Mouse (Mus musculus): ENCODE measurements at regions not wholly inside any gene's neighbourhood (a gene's known extent, or its start where the extent isn't known, plus 50 kb on each side); places are given as distances from the start of the nearest gene placed in this dataset.

DNA sequence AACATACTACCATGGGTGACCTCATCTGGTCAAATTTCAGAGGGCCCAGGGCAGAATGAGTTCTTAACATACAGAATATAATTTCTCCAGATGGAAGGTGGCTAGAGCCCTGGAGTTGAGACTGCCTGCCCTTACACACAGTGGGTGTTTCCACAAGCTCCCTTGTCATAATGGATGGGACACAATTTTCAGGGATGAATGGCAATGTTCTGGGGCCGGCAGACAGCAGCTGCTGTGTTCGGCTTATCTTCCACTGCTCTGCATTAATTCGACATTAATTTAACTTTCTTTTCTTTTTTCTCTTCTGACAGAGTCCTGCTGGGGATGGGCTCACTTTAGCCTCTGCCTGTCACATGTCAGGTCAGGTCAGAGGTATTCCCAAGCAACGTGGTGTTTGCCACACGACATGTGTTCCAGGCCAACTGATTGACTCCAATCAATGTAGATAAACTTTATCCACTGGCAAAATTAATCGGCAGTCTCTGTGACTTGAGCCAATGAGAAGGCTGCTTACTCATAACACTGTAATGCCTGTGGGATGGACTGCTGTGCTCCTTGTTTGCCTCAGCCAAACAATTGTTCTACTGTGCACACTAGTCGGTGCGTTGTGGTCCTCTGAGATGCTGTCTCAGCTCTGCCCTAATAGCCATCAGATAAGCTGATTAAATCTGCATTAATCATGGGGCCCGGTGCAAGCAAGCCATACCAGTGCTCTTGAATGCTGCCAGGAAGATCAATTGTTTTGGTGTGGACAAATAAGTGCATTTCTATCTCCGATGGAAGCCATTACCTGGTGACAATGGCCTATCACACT is 160.1 kb downstream of the Ktn1 start:
- no peak for ATAC-seq (ENCODE audit: low FRiP score, low read depth)
- Histone ChIP-seq H3K27me3 (ENCODE audit: control insufficient read depth, insufficient read depth, low read length) (no peaks in the 10 kb centered on the region), H3K4me1 (ENCODE audit: control insufficient read depth, insufficient read depth, low read length) (peaks cover 10% of the 10 kb centered on the region), H3K4me2 (replicated peaks; ENCODE audit: low read depth, low read length, severe bottlenecking) (no peak overlapping the region), H3K27ac (replicated peaks; ENCODE audit: low read depth, low read length) (no peak overlapping the region), H3K36me3 (ENCODE audit: control insufficient read depth, insufficient read depth, low read length) (no peaks in the 10 kb centered on the region), H3K9ac (ENCODE audit: low read depth, low read length, severe bottlenecking) (no peak overlapping the region), H3K4me3 (replicated peaks; ENCODE audit: low read length) (no peak overlapping the region), H3K9me3 (ENCODE audit: control insufficient read depth, low read length) (no peaks in the 10 kb centered on the region)
- no peak for DNase-seq (ENCODE audit: low spot score)
- 72% methylated on average over 10 of the region's 10 CpGs for WGBS
- no peak for TF ChIP-seq POLR2A (IDR thresholded peaks at IDR 0.05; ENCODE audit: borderline replicate concordance, extremely low read depth, insufficient read depth, insufficient read length)

DNA sequence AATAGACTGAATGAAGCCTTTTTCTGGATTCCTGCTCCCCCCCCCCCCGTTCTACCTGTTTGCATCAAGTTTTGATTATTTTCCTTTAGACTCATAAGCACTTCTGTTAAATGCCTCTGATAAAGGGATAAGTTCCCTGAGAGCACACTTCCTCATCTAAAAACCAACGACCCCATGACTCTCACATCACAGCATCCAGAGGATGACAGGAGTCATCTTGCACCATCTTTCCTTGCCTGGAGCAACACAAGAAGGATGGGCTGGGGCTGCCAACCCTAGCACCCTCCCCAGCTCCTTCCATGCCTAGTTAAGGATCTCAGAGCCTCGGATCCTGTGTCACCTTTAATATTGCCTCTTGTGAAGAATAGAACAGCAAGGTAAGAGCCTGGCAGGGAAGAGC is 170.0 kb downstream of the Ktn1 start:
- no peak overlapping the region for H3K9ac ChIP-seq (ENCODE audit: low read depth, low read length, severe bottlenecking)
- ATAC-seq (ENCODE audit: low FRiP score, low read depth) (no peak), DNase-seq (ENCODE audit: low spot score) (no peak)
- H3K9me3 ChIP-seq (ENCODE audit: control insufficient read depth, low read length) = no peaks in the 10 kb centered on the region
- 63% methylated on average over 3 of the region's 3 CpGs for WGBS
- no peak for TF ChIP-seq POLR2A (IDR thresholded peaks at IDR 0.05; ENCODE audit: borderline replicate concordance, extremely low read depth, insufficient read depth, insufficient read length)
- H3K27me3 ChIP-seq (ENCODE audit: control insufficient read depth, insufficient read depth, low read length) = no peaks in the 10 kb centered on the region
- H3K27ac ChIP-seq (replicated peaks; ENCODE audit: low read depth, low read length) = no peak overlapping the region
- no peak overlapping the region for H3K4me2 ChIP-seq (replicated peaks; ENCODE audit: low read depth, low read length, severe bottlenecking)
- H3K36me3 ChIP-seq (ENCODE audit: control insufficient read depth, insufficient read depth, low read length) = no peaks in the 10 kb centered on the region
- H3K4me3 ChIP-seq (replicated peaks; ENCODE audit: low read length) = no peak overlapping the region
- peaks cover 10% of the 10 kb centered on the region; the same call in 1 of the 2 replicates for H3K4me1 ChIP-seq (ENCODE audit: control insufficient read depth, insufficient read depth, low read length)

DNA sequence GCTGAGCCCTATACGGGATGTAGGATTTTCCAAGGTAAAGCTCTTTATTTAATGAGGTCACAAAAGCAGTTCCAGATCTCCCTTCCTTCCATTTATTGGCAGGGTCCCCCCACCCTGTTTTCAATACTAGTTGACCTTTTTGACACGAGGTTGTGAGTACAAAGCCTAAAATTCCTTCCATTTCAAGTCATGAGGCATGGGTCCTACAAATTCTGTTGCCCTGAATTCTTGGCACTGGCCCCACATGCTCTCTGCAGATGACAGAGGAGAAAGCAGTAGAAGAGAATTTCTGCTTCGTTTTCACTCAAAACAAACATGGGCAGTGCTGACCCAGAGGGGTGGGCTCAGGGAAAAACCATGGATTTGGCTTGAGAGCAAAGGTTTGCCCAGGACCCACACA is 170.4 kb downstream of the Ktn1 start:
- H3K9me3 ChIP-seq (ENCODE audit: control insufficient read depth, low read length) = no peaks in the 10 kb centered on the region
- H3K4me1 ChIP-seq (ENCODE audit: control insufficient read depth, insufficient read depth, low read length) = peaks cover 10% of the 10 kb centered on the region; the same call in 1 of the 2 replicates
- no peak overlapping the region for H3K27ac ChIP-seq (replicated peaks; ENCODE audit: low read depth, low read length)
- no peak overlapping the region for H3K4me3 ChIP-seq (replicated peaks; ENCODE audit: low read length)
- WGBS = 29% methylated on average over 3 of the region's 3 CpGs
- no peak for ATAC-seq (ENCODE audit: low FRiP score, low read depth)
- H3K9ac ChIP-seq (ENCODE audit: low read depth, low read length, severe bottlenecking) = no peak overlapping the region
- no peak for TF ChIP-seq POLR2A (IDR thresholded peaks at IDR 0.05; ENCODE audit: borderline replicate concordance, extremely low read depth, insufficient read depth, insufficient read length)
- DNase-seq (ENCODE audit: low spot score) = no peak
- no peaks in the 10 kb centered on the region for H3K27me3 ChIP-seq (ENCODE audit: control insufficient read depth, insufficient read depth, low read length)
- H3K36me3 ChIP-seq (ENCODE audit: control insufficient read depth, insufficient read depth, low read length) = no peaks in the 10 kb centered on the region
- no peak overlapping the region for H3K4me2 ChIP-seq (replicated peaks; ENCODE audit: low read depth, low read length, severe bottlenecking)

DNA sequence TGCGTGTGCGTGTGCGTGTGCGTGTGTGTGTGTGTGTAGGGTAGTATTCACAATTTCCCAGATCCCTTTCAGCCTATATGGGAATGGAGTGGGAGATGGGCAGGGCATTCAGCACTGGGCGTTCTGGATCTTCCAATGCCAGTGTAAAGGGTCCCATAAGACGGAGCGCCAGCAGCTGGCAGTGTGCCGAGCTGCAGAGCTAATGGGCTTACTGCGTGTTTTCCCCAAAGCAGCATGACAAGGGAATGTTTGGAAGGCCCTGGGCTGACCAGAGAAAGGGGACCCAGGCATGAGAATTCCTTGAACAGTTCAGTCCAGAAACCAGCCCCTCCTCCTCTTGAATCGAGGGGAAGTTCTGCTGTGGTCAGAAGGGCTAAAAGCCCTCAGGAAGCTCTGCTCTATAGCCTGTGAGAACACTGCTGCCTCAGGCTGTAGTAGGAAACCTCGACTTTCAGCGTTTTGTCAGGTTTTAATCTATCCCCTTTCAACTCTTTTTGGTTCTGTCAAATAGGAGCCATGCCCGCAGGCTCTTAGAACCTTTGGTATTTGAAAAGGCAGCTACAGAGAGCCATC is 172.4 kb downstream of the Ktn1 start:
- WGBS = 66% methylated on average over 13 of the region's 13 CpGs
- ATAC-seq (ENCODE audit: low FRiP score, low read depth) (no peak), DNase-seq (ENCODE audit: low spot score) (no peak)
- Histone ChIP-seq H3K9ac (ENCODE audit: low read depth, low read length, severe bottlenecking) (no peak overlapping the region), H3K27me3 (ENCODE audit: control insufficient read depth, insufficient read depth, low read length) (no peaks in the 10 kb centered on the region), H3K4me2 (replicated peaks; ENCODE audit: low read depth, low read length, severe bottlenecking) (no peak overlapping the region), H3K36me3 (ENCODE audit: control insufficient read depth, insufficient read depth, low read length) (no peaks in the 10 kb centered on the region), H3K4me1 (ENCODE audit: control insufficient read depth, insufficient read depth, low read length) (peaks cover 10% of the 10 kb centered on the region; the same call in 1 of the 2 replicates), H3K4me3 (replicated peaks; ENCODE audit: low read length) (no peak overlapping the region), H3K27ac (replicated peaks; ENCODE audit: low read depth, low read length) (no peak overlapping the region), H3K9me3 (ENCODE audit: control insufficient read depth, low read length) (no peaks in the 10 kb centered on the region)
- TF ChIP-seq POLR2A (IDR thresholded peaks at IDR 0.05; ENCODE audit: borderline replicate concordance, extremely low read depth, insufficient read depth, insufficient read length) = no peak

DNA sequence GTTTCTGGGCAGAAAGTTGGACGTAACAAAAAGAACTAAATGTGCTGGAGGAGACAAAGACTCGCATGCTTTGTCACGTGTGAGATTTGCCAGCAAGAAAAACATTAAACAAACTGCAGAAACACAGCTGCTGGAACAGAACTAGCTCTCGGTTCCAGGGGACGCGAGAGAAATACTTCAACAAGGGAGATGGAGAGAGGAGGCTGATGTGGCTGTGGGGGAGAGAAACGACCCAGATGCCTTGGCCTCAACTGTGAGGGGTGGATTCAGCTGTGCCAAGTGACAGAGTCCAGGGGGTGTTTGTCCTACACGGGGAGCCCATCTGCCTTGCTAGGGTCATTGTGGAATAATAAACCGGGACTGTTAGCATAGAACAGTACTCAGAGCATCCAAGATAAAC is 174.9 kb downstream of the Ktn1 start:
- H3K4me2 ChIP-seq (replicated peaks; ENCODE audit: low read depth, low read length, severe bottlenecking) = no peak overlapping the region
- no peak overlapping the region for H3K27ac ChIP-seq (replicated peaks; ENCODE audit: low read depth, low read length)
- WGBS = 62% methylated on average over 9 of the region's 9 CpGs
- H3K4me3 ChIP-seq (replicated peaks; ENCODE audit: low read length) = no peak overlapping the region
- peaks cover 10% of the 10 kb centered on the region; the same call in 1 of the 2 replicates for H3K4me1 ChIP-seq (ENCODE audit: control insufficient read depth, insufficient read depth, low read length)
- no peaks in the 10 kb centered on the region for H3K9me3 ChIP-seq (ENCODE audit: control insufficient read depth, low read length)
- no peak overlapping the region for H3K9ac ChIP-seq (ENCODE audit: low read depth, low read length, severe bottlenecking)
- DNase-seq (ENCODE audit: low spot score) (no peak), ATAC-seq (ENCODE audit: low FRiP score, low read depth) (no peak)
- TF ChIP-seq POLR2A (IDR thresholded peaks at IDR 0.05; ENCODE audit: borderline replicate concordance, extremely low read depth, insufficient read depth, insufficient read length) = no peak
- no peaks in the 10 kb centered on the region for H3K27me3 ChIP-seq (ENCODE audit: control insufficient read depth, insufficient read depth, low read length)
- H3K36me3 ChIP-seq (ENCODE audit: control insufficient read depth, insufficient read depth, low read length) = no peaks in the 10 kb centered on the region

Data from limb, embryonic 14.5 days (tissue).